Mouse (Mus musculus): ENCODE measurements around the gene Bri3.

- TF ChIP-seq CTCF (IDR thresholded peaks at IDR 0.05; ENCODE audit: borderline replicate concordance, control insufficient read depth, extremely low read depth, insufficient read depth, low read length, poor library complexity) = no peak
- no peak for TF ChIP-seq POLR2A (IDR thresholded peaks at IDR 0.05; ENCODE audit: control insufficient read depth, extremely low read depth, insufficient read depth, low read length, poor library complexity)
Measured at GRCm38 (mm10) chr5:144202430-144202829, 41.8 kb upstream of the Bri3 start.

All from thymus, adult 2 months (tissue).